14 mouse cellular contexts compared by ENCODE assay signal in genomic region chr10:117425907-117426614, GRCm38 (mm10). TPM values are rescaled to one million over a fixed set of nuclear protein-coding genes. Genes with fewer than 3 reads are reported as not detected.
DNase-seq lines count a peak whose midpoint lies in the region; ATAC-seq and TF ChIP-seq lines count a peak whose summit lies in the region.
"Had no signal": no experiment of that assay in that cellular context is flagged by ENCODE, and none has a peak within 500 bp of the region (broad histone marks: within the 10 kb centered on the region; RNA-seq: fewer than 3 reads in every experiment).

No protein-coding gene starts in this region.

- peaks cover 10% of the 10 kb centered on the region for H3K4me1 ChIP-seq in forebrain, embryonic 13.5 days

- no peaks in the 10 kb centered on the region for H3K9me3 ChIP-seq in forebrain, embryonic 13.5 days (replicated peaks)
- H3K9me3 ChIP-seq: liver, embryonic 13.5 days had no signal

- H3K4me3 ChIP-seq in layer of hippocampus, adult 2 months = no peak overlapping the region
- H3K4me3 ChIP-seq in forebrain, embryonic 13.5 days = no peak overlapping the region
- H3K4me3 ChIP-seq: liver, embryonic 13.5 days had no signal

- ATAC-seq in forebrain, embryonic 13.5 days = peak; percentile 94
- ATAC-seq in megakaryocyte, adult 5-6 weeks (ENCODE audit: poor library complexity, severe bottlenecking) = no peak

- peak overlapping the region; percentile 12; the same call in 1 of the 2 replicates for H3K4me2 ChIP-seq in forebrain, embryonic 13.5 days
- H3K4me2 ChIP-seq: liver, embryonic 13.5 days had no signal

- no peak overlapping the region for H3K9ac ChIP-seq in forebrain, embryonic 13.5 days
- H3K9ac ChIP-seq: liver, embryonic 13.5 days had no signal

- no peaks in the 10 kb centered on the region for H3K36me3 ChIP-seq in forebrain, embryonic 13.5 days (ENCODE audit: poor library complexity, severe bottlenecking)
- H3K36me3 ChIP-seq: liver, embryonic 13.5 days had no signal

- DNase-seq in layer of hippocampus, adult 2 months (ENCODE audit: low spot score in 2 of 2) = peak; percentile 49 to 72
- DNase-seq in layer of hippocampus, adult 9-10 months (ENCODE audit: low spot score) = no peak
- DNase-seq in layer of hippocampus, adult 9-11 months = peak; percentile 70
- peak; percentile 69 for DNase-seq in retina, embryonic 14.5 days (ENCODE audit: low spot score)
- no peak for DNase-seq in kidney, postnatal 4 days
- DNase-seq in gastrocnemius, postnatal 10 days = no peak
- DNase-seq: B cell, adult 2 months; cerebellum, postnatal 10 days; heart, postnatal 14 days; kidney, adult 2 months; liver, embryonic 13.5 days; lung, postnatal 4 days had no signal

- H3K27me3 ChIP-seq in forebrain, embryonic 13.5 days = no peaks in the 10 kb centered on the region

- 23% methylated on average over 11 of the region's 11 CpGs for WGBS in forebrain, embryonic 13.5 days

- TF ChIP-seq CTCF in layer of hippocampus, adult 2 months (conservative IDR thresholded peaks at IDR 0.05) = no peak

- peak overlapping the region; percentile 71 for H3K27ac ChIP-seq in layer of hippocampus, adult 2 months
- peak overlapping the region; percentile 44; the same call in 1 of the 2 replicates for H3K27ac ChIP-seq in forebrain, embryonic 13.5 days
- H3K27ac ChIP-seq: liver, embryonic 13.5 days had no signal

RNA-seq across cellular contexts. Expression of gene Cpsf6, which starts 46.2 kb away (rescaled TPM):
- 100 to 1,000 TPM; 111 to 116 TPM for total RNA-seq in layer of hippocampus, adult 2 months (2021)
- 242 and 248 TPM in 2 replicates for polyA plus RNA-seq in forebrain, embryonic 13.5 days (2015; fragmentation: Nextera tagmentation; extraction: Ambion mirVana)
- total RNA-seq in gastrocnemius, postnatal 10 days (2021) = 10 to 100 TPM; 40.1 to 46.3 TPM
- total RNA-seq in megakaryocyte, adult 5-6 weeks (2015) = 70.3 and 88.4 TPM in 2 replicates
- total RNA-seq in megakaryocyte, adult 5-6 weeks (2017) = 87.7 and 103 TPM in 2 replicates

Comparison
In these comparisons a context has a peak if more than half of its experiments do, and no peak if none do; other contexts are left out.
1. DNase-seq: peak in layer of hippocampus, adult 2 months (2 of 2), layer of hippocampus, adult 9-11 months (single experiment) and retina, embryonic 14.5 days (single experiment); none in layer of hippocampus, adult 9-10 months (single experiment), kidney, postnatal 4 days (0 of 2) and gastrocnemius, postnatal 10 days (single experiment).